Mouse (Mus musculus): ENCODE results near the gene Ier3. TPM values are rescaled to one million over a fixed set of nuclear protein-coding genes. Genes with fewer than 3 reads are reported as not detected.

The Ier3 gene
- total RNA-seq, 1 experiment: 32.3 TPM

GRCm38 (mm10) chr17:35795656-35796055, 25.8 kb upstream of the Ier3 start:
- Histone ChIP-seq H3K36me3 (ENCODE audit: control insufficient read depth, insufficient read depth, low read length, poor library complexity, severe bottlenecking) (no peaks in the 10 kb centered on the region), H3K4me1 (ENCODE audit: control insufficient read depth in 2 of 2, insufficient read depth in 2 of 2, low read length in 2 of 2, poor library complexity in 1 of 2) (no peaks in the 10 kb centered on the region), H3K4me3 (ENCODE audit: insufficient read depth in 1 of 2, low read depth in 1 of 2, low read length in 2 of 2, poor library complexity in 1 of 2, severe bottlenecking in 1 of 2) (no peak overlapping the region), H3K9ac (ENCODE audit: insufficient read depth, low read depth, low read length, poor library complexity, severe bottlenecking) (no peak overlapping the region), H3K9me3 (ENCODE audit: control insufficient read depth, insufficient read depth, low read depth, low read length) (no peaks in the 10 kb centered on the region), H3K27ac (ENCODE audit: insufficient read depth, low read depth, low read length, poor library complexity, severe bottlenecking) (no peak overlapping the region)
- TF ChIP-seq HCFC1 (IDR thresholded peaks at IDR 0.05; ENCODE audit: borderline replicate concordance, insufficient read depth, low read length): no peak
- TF ChIP-seq CHD2 (IDR thresholded peaks at IDR 0.05; ENCODE audit: low read depth, low read length): no peak
- no peak for TF ChIP-seq ZC3H11A (IDR thresholded peaks at IDR 0.05; ENCODE audit: borderline replicate concordance, low read depth, low read length)
- no peak for TF ChIP-seq ZNF384 (IDR thresholded peaks at IDR 0.05; ENCODE audit: low read depth, low read length)
- in situ Hi-C loops (cut with MboI; ENCODE audit: low sequenced_read_pairs in 2 of 2, unreplicated experiment in 2 of 2): no loop called here
- no peak for DNase-seq (ENCODE audit: low read depth, low spot score)

GRCm38 (mm10) chr17:35796835-35797234, 24.6 kb upstream of the Ier3 start:
- Histone ChIP-seq H3K36me3 (ENCODE audit: control insufficient read depth, insufficient read depth, low read length, poor library complexity, severe bottlenecking) (no peaks in the 10 kb centered on the region), H3K4me1 (ENCODE audit: control insufficient read depth in 2 of 2, insufficient read depth in 2 of 2, low read length in 2 of 2, poor library complexity in 1 of 2) (0 out of 4 replicates have a peak, but pooled peaks cover 0 to under 1% of the 10 kb centered on the region in 2 experiments), H3K27ac (ENCODE audit: insufficient read depth, low read depth, low read length, poor library complexity, severe bottlenecking) (no peak overlapping the region), H3K9ac (ENCODE audit: insufficient read depth, low read depth, low read length, poor library complexity, severe bottlenecking) (no peak overlapping the region), H3K9me3 (ENCODE audit: control insufficient read depth, insufficient read depth, low read depth, low read length) (no peaks in the 10 kb centered on the region), H3K4me3 (ENCODE audit: insufficient read depth in 1 of 2, low read depth in 1 of 2, low read length in 2 of 2, poor library complexity in 1 of 2, severe bottlenecking in 1 of 2) (no peak overlapping the region)
- no peak for DNase-seq (ENCODE audit: low read depth, low spot score)
- in situ Hi-C loops (cut with MboI; ENCODE audit: low sequenced_read_pairs in 2 of 2, unreplicated experiment in 2 of 2): no loop called here
- TF ChIP-seq MAFK (IDR thresholded peaks at IDR 0.05; ENCODE audit: insufficient read depth, low read depth, low read length) (no peak), HCFC1 (IDR thresholded peaks at IDR 0.05; ENCODE audit: borderline replicate concordance, insufficient read depth, low read length) (no peak), ZC3H11A (IDR thresholded peaks at IDR 0.05; ENCODE audit: borderline replicate concordance, low read depth, low read length) (no peak), ZNF384 (IDR thresholded peaks at IDR 0.05; ENCODE audit: low read depth, low read length) (no peak), CHD2 (IDR thresholded peaks at IDR 0.05; ENCODE audit: low read depth, low read length) (no peak)

DNA sequence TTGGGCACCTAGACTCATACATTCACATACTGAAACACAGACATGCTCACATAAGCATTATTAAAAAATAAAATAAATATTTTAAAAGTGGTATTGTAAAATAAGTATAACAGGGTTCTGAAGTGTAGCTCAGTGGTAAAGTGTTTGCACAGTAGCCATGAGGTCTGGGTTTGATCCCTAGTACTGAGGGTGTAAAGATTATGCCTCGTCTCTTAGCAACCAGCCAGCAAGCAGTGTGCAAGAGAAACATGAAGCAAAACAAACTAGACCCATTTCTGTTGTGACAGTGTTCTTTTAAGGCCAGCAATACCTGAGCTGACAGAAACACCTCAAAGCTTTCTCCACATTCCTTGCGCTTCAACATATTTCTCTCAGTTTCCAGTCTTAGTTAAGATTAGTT, 20.6 kb upstream of the Ier3 start:
- no peaks in the 10 kb centered on the region for H3K36me3 ChIP-seq (ENCODE audit: control insufficient read depth, insufficient read depth, low read length, poor library complexity, severe bottlenecking)
- H3K4me3 ChIP-seq (ENCODE audit: insufficient read depth in 1 of 2, low read depth in 1 of 2, low read length in 2 of 2, poor library complexity in 1 of 2, severe bottlenecking in 1 of 2): no peak overlapping the region
- H3K9ac ChIP-seq (ENCODE audit: insufficient read depth, low read depth, low read length, poor library complexity, severe bottlenecking): no peak overlapping the region
- H3K27ac ChIP-seq (ENCODE audit: insufficient read depth, low read depth, low read length, poor library complexity, severe bottlenecking): no peak overlapping the region
- in situ Hi-C loops (cut with MboI; ENCODE audit: low sequenced_read_pairs in 2 of 2, unreplicated experiment in 2 of 2): no loop called here
- H3K9me3 ChIP-seq (ENCODE audit: control insufficient read depth, insufficient read depth, low read depth, low read length): no peaks in the 10 kb centered on the region
- no peak for DNase-seq (ENCODE audit: low read depth, low spot score)
- TF ChIP-seq ZNF384 (IDR thresholded peaks at IDR 0.05; ENCODE audit: low read depth, low read length): no peak
- TF ChIP-seq CHD2 (IDR thresholded peaks at IDR 0.05; ENCODE audit: low read depth, low read length): no peak
- no peak for TF ChIP-seq ZC3H11A (IDR thresholded peaks at IDR 0.05; ENCODE audit: borderline replicate concordance, low read depth, low read length)
- no peak for TF ChIP-seq MAFK (IDR thresholded peaks at IDR 0.05; ENCODE audit: insufficient read depth, low read depth, low read length)
- TF ChIP-seq HCFC1 (IDR thresholded peaks at IDR 0.05; ENCODE audit: borderline replicate concordance, insufficient read depth, low read length): no peak
- H3K4me1 ChIP-seq (ENCODE audit: control insufficient read depth in 2 of 2, insufficient read depth in 2 of 2, low read length in 2 of 2, poor library complexity in 1 of 2): peaks cover 3 to 7% of the 10 kb centered on the region in 2 experiments; a peak in 1 of 4 replicates

DNA sequence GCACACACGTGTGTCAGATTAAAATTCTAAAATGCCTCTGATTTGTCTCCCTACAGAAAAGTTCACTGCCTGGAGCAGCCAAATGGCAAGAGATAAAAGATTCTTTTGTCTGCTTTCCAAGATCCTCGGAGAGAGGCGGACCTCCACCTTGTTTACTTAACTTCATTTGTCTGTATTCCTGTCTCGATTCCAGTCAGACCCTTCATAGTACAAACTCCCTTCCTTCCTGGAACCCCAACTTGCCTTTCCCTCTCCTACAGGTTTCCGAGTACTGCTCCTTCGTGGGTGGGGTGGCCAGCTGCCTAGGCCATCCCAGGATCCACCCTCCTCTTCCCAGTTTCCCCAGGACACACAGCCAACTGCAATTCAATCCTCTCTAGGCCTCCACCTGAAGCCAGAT, 18.5 kb upstream of the Ier3 start:
- Histone ChIP-seq H3K9ac (ENCODE audit: insufficient read depth, low read depth, low read length, poor library complexity, severe bottlenecking) (no peak overlapping the region), H3K4me1 (ENCODE audit: control insufficient read depth in 2 of 2, insufficient read depth in 2 of 2, low read length in 2 of 2, poor library complexity in 1 of 2) (peaks cover 3 to 7% of the 10 kb centered on the region in 2 experiments; a peak in 2 of 4 replicates), H3K4me3 (ENCODE audit: insufficient read depth in 1 of 2, low read depth in 1 of 2, low read length in 2 of 2, poor library complexity in 1 of 2, severe bottlenecking in 1 of 2) (no peak overlapping the region), H3K9me3 (ENCODE audit: control insufficient read depth, insufficient read depth, low read depth, low read length) (no peaks in the 10 kb centered on the region), H3K27ac (ENCODE audit: insufficient read depth, low read depth, low read length, poor library complexity, severe bottlenecking) (no peak overlapping the region), H3K36me3 (ENCODE audit: control insufficient read depth, insufficient read depth, low read length, poor library complexity, severe bottlenecking) (no peaks in the 10 kb centered on the region)
- in situ Hi-C loops (cut with MboI; ENCODE audit: low sequenced_read_pairs in 2 of 2, unreplicated experiment in 2 of 2): no loop called here
- DNase-seq (ENCODE audit: low read depth, low spot score): no peak
- no peak for TF ChIP-seq ZNF384 (IDR thresholded peaks at IDR 0.05; ENCODE audit: low read depth, low read length)
- no peak for TF ChIP-seq HCFC1 (IDR thresholded peaks at IDR 0.05; ENCODE audit: borderline replicate concordance, insufficient read depth, low read length)
- TF ChIP-seq CHD2 (IDR thresholded peaks at IDR 0.05; ENCODE audit: low read depth, low read length): no peak
- no peak for TF ChIP-seq MAFK (IDR thresholded peaks at IDR 0.05; ENCODE audit: insufficient read depth, low read depth, low read length)
- no peak for TF ChIP-seq ZC3H11A (IDR thresholded peaks at IDR 0.05; ENCODE audit: borderline replicate concordance, low read depth, low read length)
